Mouse (Mus musculus): Measurements from ENCODE around the gene Slc10a7.

DNA sequence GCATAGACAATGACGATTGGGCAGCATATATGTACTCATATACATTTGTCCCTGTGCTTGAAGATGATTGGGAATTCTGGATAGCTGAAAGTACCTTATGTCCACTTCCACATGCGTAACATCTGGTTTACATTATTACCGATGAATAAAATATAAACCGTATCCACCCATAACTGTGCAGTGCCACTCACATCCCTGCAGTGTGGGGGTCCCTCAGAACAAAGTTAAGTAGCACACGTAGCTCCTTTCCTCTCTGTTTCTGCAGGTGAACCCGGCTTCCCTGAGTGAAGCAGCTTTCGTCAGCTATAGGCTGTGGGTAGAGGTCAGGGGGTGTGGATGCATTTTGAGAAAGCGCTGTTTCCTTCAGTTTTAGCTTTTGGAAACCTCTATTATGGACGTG is 132.8 kb downstream of the Slc10a7 start:
- TF ChIP-seq POLR2A (IDR thresholded peaks at IDR 0.05; ENCODE audit: borderline replicate concordance, low read depth, low read length) (no peak), CTCF (IDR thresholded peaks at IDR 0.05; ENCODE audit: low read depth, low read length) (no peak)
